Comparison of ENCODE assay signal across 17 mouse cellular contexts in genomic region chr3:26874706-26875105, GRCm38 (mm10).
DNase-seq lines count a peak whose midpoint lies in the region; TF ChIP-seq lines count a peak whose summit lies in the region.
"Had no signal": no experiment of that assay in that cellular context is flagged by ENCODE, and none has a peak within 500 bp of the region (broad histone marks: within the 10 kb centered on the region; RNA-seq: fewer than 3 reads in every experiment).

No protein-coding gene starts in this region.

- H3K4me3 ChIP-seq in layer of hippocampus, adult 2 months, result no peak overlapping the region
- H3K4me3 ChIP-seq: heart, embryonic 12.5 days; intestine, embryonic 15.5 days; liver, embryonic 13.5 days; megakaryocyte, embryonic 14.5 days had no signal

- no peak for TF ChIP-seq CTCF in layer of hippocampus, adult 2 months (conservative IDR thresholded peaks at IDR 0.05)

- DNase-seq in cerebellum, adult 11 months, result peak; percentile 2
- no peak for DNase-seq in cerebellum, adult 8-10 months
- DNase-seq in layer of hippocampus, adult 2 months (ENCODE audit: low spot score in 2 of 2), result peak; percentile 15 to 16
- DNase-seq in layer of hippocampus, adult 18-20 months (ENCODE audit: low spot score in 2 of 2), result no peak
- peak; percentile 55 for DNase-seq in Muller cell, postnatal 12 days (ENCODE audit: inconsistent ontology term)
- peak; percentile 79 to 86 for DNase-seq in cerebellum, postnatal 10 days
- no peak for DNase-seq in natural killer cell, adult 2 months (ENCODE audit: low spot score in 2 of 2)
- no peak for DNase-seq in retina, embryonic 14.5 days (ENCODE audit: low spot score)
- DNase-seq: adrenal gland, postnatal 36 days; heart, postnatal 36 days; layer of hippocampus, adult 9-11 months; liver, embryonic 13.5 days; thymus, adult 2 months had no signal

- H3K27ac ChIP-seq in layer of hippocampus, adult 2 months, result no peak overlapping the region
- H3K27ac ChIP-seq: intestine, embryonic 15.5 days; kidney, postnatal 0 days; liver, embryonic 13.5 days had no signal

Comparison
In these comparisons a context has a peak if more than half of its experiments do, and no peak if none do; other contexts are left out.
1. DNase-seq: peak in cerebellum, adult 11 months (single experiment), layer of hippocampus, adult 2 months (2 of 2), Muller cell, postnatal 12 days (single experiment) and cerebellum, postnatal 10 days (2 of 2); none in cerebellum, adult 8-10 months (single experiment), layer of hippocampus, adult 18-20 months (0 of 2), natural killer cell, adult 2 months (0 of 2) and retina, embryonic 14.5 days (single experiment).